Mouse (Mus musculus) mature B cell (primary cell): Measurements from ENCODE around the gene Ppp1cc.

ENCODE experiments used
- in situ Hi-C: fragments of 300-500 bp; cut with MboI; formaldehyde crosslinking; loops from 2 replicates; pipeline ENCODE4 v1.14.3; 2019

Ppp1cc gene

DNA sequence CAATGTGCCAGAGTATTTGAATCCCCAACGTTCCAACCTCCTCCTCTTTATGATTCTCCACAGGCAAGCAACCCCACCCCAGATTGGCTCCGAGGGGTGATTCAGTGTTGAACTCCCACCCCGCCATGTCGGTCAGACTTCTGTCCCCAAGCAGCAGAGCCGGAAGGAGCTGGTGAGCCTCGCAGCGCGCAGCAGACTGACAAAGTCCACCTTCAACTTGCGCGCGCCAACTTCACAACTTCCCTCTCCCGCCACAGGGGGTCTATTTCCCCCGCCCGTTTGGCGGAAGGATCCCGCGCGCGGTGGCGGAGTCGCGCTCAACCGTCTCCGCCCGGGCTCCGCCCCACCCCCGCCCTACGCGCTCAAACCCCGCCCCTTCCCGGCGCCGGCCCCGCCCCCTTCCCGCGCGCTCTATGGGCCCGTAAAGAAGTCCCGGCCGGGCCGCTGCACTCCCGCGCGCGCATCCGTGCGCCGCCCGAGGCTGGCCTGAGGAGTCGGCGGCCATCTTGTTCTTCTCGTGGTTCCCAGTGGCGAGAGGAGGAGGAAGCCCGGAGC, at the start of gene Ppp1cc:
Gene Ppp1cc (plus strand): TSS at position 452 of the 555 bp plus-strand sequence.
- in situ Hi-C loops: no loop called here

DNA sequence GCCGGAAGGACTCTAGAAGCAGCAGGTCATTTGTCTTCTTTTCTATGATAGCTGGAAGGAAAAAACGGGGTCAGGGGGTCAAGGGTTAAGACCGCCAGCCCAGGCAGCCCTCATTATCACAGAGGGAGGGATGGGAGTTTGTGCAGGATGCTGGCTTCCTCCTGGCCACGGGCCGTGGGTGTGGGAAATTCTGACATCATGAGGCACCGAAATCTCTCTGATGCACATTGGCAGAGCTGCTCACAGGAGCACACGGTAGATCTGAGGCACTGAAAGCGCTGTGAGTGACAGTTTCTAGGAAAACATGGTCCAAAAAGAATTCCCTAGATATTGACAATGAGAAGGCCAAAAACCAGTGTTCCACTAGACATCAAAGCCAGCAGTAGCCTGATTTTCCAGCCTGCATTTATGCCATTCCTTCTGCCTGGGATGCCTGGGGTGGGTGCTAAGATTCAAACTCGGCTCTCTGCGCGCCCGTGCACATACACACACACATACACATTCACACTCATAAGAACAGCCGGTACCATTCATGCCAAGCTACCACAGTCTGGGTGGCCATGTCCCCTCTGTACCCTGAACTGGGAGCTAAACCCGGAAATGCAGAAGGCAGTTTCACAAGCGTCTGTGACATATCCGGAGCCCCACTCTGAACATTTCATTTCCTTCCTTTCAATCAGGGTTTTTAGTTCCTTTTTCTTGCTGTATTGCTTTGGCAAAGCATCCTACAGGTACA, 48.6 kb upstream of the Ppp1cc start:
- in situ Hi-C loops: no loop called here

GRCm38 (mm10) chr5:122110625-122111024, 47.5 kb upstream of the Ppp1cc start:
- in situ Hi-C loops: no loop called here

DNA sequence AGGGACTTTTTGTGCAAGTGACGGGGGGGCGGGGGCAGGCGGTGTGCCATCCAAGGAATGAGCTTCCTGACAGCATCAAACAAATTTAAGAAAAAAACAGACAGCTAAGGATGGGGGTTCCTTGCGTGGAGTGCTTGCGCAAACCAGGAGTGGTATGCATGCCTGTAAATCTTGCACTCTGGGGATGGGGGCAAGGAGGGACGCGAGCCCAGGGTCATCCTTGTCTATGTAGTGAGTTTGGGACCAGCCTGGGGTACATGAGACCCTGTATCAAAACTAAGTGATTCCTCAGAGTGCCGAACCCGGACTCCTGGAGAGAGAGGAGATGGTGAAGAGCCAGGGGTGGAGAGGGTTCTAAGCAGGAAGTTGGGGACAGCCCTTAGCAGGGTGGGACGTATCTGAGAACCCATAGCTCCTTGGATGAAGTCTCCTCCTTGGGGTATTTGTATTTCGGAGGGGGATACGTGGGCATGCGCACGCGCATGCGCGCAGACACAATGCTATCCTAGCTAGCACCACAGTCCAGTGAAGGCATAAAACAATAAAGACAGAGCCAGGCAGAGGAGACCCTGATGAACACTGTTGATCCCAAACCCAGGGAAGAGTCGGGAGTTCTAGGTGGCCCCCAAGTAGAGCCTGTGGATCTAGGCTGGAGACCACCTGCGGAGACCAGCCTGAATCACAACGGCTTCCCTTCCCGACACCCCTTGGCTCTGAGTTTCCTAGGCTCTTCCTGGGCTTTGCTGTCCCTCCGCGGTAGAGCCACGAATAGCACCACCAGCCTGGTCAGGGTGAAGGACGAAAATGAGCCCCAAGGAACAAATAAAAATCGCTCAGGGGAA, 46.8 kb upstream of the Ppp1cc start:
- in situ Hi-C loops: no loop called here

GRCm38 (mm10) chr5:122111933-122112248, 46.2 kb upstream of the Ppp1cc start:
- in situ Hi-C loops: no loop called here

GRCm38 (mm10) chr5:122113450-122113849, 44.6 kb upstream of the Ppp1cc start:
- in situ Hi-C loops: no loop called here

DNA sequence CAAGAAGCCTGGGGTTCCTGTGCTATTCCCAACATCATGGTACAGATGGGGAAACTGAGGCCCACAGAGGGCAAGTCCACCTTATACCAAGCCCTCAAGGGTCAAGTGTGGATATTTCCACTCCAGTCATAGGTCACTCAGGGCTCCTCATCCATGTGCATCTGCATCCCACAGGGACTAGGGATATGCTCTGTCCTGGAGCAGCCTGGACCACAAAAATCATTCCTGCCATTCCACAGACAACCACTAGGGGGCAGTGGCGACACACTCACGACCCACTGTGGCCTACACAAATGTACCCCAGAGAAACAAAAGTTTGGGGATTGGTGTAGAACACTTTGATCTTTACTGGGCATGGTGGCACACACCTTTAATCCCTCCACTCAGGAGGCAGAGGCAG, 43.9 kb upstream of the Ppp1cc start:
- in situ Hi-C loops: no loop called here

- in situ Hi-C loops: no loop called here
Measured at GRCm38 (mm10) chr5:122115266-122115763, 42.8 kb upstream of the Ppp1cc start.

DNA sequence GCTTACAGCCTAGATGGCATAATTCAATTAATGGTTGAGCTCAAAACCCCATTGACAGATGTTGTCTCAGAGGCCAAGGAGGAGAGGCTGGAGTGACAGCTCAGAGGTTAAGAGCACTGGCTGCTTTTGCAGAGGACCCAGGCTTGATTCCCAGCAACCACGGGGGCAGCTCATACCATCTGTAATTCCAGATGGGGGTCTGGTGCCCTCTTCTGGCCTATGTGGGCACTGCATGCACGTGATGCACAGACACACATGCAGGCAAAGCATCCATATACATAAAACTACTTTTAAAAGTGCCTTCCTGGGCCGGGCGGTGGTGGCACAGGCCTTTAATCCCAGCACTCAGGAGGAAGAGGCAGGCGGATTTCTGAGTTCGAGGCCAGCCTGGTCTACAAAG, 41.8 kb upstream of the Ppp1cc start:
- in situ Hi-C loops: no loop called here

DNA sequence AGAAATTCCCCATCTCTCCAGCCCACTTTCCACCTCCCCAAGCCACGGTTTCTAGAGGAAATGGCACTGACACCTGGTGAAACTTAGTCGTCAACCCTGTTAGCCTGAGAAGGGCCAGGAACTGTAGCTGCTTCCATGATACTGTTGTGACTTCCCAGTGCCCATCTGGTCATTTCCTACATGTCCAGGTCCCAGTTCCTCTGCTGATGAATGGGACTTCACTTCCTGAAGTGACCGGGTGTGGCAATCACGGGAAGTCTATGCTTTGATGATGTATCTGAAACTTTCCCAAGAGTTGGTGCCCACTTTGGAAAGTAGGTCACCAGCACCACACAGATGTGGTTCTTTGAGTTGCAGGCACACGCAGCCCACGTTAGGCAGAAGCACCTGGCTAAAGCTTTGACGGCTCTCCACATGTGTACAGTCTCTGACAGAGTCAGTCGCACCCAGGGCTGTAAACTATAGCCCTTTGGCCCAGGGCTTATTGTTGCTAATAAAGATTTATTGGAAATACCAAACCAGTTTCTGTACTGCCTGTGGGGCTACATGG, 32.8 kb upstream of the Ppp1cc start:
- in situ Hi-C loops: no loop called here

- in situ Hi-C loops: no loop called here
Measured at GRCm38 (mm10) chr5:122129068-122129655, 28.9 kb upstream of the Ppp1cc start.

- in situ Hi-C loops: no loop called here
Measured at GRCm38 (mm10) chr5:122130341-122130998, 27.6 kb upstream of the Ppp1cc start.

DNA sequence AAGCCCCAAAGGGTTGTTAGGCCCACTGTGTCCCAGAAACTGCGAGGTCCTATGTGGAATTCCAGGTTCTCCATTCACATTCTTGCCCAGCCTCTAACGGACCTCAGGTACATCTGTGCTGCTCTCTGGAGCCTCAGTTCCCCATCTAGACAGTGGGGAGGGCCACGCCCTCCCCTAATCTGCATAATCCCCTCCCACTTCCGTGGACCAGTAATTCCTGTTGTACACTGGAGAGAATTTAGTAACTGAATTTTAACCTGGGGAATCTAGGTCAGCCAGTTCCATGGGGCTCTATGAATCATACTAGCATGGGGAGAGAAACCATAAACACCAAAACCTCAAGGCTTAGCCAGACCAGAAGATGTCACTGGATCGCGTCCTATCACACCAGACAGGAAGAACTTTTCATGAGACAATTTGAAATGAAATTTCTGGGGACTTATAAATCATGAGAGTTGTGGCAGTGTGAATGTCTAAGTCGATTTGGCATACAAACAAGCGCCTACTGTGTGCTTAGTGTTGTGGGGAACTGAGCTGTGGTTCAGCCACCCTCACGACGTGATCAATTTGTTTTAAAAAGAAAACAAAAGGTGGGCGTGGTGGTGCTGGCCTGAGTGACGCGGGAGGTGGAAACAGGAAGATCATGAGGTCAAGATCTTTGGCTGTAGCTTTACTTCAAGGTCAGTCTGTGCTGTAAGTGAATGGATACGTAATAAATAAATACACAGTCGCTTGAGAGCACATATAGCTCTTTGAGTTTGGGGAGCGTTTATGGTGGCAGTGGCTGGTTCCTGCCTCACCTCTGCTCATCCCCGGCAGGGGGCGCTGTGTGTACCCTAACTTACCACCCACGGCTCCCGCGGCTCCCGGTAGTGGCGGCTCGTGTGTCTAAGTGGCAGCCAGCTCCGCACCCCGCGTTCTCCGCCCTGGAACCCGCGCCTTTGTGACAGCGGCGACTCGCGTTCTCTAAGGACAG, 26.7 kb upstream of the Ppp1cc start:
- in situ Hi-C loops: no loop called here

GRCm38 (mm10) chr5:122132167-122133049, 25.7 kb upstream of the Ppp1cc start:
- in situ Hi-C loops: no loop called here

GRCm38 (mm10) chr5:122133050-122133389, 25.1 kb upstream of the Ppp1cc start:
- in situ Hi-C loops: no loop called here

- in situ Hi-C loops: no loop called here
Measured at GRCm38 (mm10) chr5:122134395-122135289, 23.4 kb upstream of the Ppp1cc start.

DNA sequence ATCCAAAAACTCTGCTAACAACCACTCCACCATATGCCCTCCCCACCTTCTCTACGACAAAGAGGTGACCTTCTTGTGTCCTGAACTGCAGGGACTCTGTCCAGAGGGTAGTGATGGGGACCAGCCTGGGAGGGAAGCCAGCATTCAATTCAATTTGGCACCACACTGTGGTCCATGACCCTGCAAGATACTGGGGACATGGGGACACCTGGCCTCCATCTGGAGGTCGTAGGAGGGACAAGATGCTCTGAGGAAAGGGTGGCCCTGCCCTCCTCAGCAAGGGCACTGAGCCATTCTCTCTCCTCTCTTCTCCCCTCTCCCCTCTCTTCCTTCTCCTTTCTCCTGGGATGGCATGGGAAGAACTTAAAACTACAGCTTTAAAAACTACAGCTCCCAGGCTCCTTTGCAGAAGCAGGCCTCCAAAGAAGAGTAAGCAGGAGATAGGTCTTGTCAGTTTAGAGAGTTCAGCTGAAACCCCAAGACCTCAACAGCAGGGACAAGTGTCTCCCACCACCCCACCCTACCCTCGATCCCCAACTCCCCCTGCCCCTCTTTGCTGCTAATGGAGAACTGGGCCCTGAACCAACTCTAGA, 22.7 kb upstream of the Ppp1cc start:
- in situ Hi-C loops: no loop called here
